Mouse (Mus musculus) lung, embryonic 16.5 days (tissue): ENCODE measurements around the gene Rabl3. TPM values are rescaled to one million over a fixed set of nuclear protein-coding genes. Genes with fewer than 3 reads are reported as not detected.

ENCODE experiments used
- polyA plus RNA-seq: library from polyadenylated mRNA; unstranded; fragments of >200 nt; fragmentation: Nextera tagmentation; extraction: Ambion mirVana; gene quantifications from 2 replicates; pipeline ENCODE4 v1.2.1, GENCODE M21; 2015

Gene Rabl3
- polyA plus RNA-seq, 1 experiment from 2014 or later: 20.5 TPM

Other genes with a start within 250 kb of the Rabl3 start
- gene Stxbp5l, start 154.9 kb upstream of the Rabl3 start, polyA plus RNA-seq: 0.15 and 0.16 TPM in 2 replicates
- 21.7 and 22.3 TPM in 2 replicates for gene Gtf2e1, start 96 bp upstream of the Rabl3 start, polyA plus RNA-seq
- gene Hgd, start 40.3 kb downstream of the Rabl3 start, polyA plus RNA-seq: 0.46 and 0.77 TPM in 2 replicates
- gene Ndufb4, start 114.6 kb downstream of the Rabl3 start, polyA plus RNA-seq: 50.0 and 63.8 TPM in 2 replicates
- gene Fstl1, start 237.0 kb downstream of the Rabl3 start, polyA plus RNA-seq: 617 and 655 TPM in 2 replicates